Mouse (Mus musculus) hindbrain, postnatal 0 days (tissue): ENCODE data around the gene Lmcd1. TPM values are rescaled to one million over a fixed set of nuclear protein-coding genes. Genes with fewer than 3 reads are reported as not detected.

ENCODE experiments used
- ATAC-seq: fragments of 200-750 bp; cut with Nextera tagmentation; 2 replicates; pipeline ENCODE4 v1.8.0; 2017; ENCODE audit warnings: mild to moderate bottlenecking, moderate TSS enrichment, moderate library complexity
- DNase-seq: peaks from one replicate; pipeline ENCODE4 v3.0.0-alpha.2; 2015; ENCODE audit warnings: low spot score
- H3K27ac ChIP-seq: fragments of 300-500 bp; sonication (generic); 2 replicates; pipeline ENCODE4 v1.5.1; 2014; ENCODE audit warnings: mild to moderate bottlenecking
- H3K27me3 ChIP-seq: fragments of 300-500 bp; sonication (generic); 2 replicates; pipeline ENCODE4 v1.6.1; 2014; ENCODE audit warnings: low read length, mixed read lengths; ENCODE audit not compliant: insufficient read depth
- H3K36me3 ChIP-seq: fragments of 300-500 bp; sonication (generic); 2 replicates; pipeline ENCODE4 v1.6.1; 2014; ENCODE audit warnings: low read length, mixed read lengths; ENCODE audit not compliant: insufficient read depth
- H3K4me1 ChIP-seq: fragments of 300-500 bp; sonication (generic); 2 replicates; pipeline ENCODE4 v1.6.1; 2014; ENCODE audit warnings: antibody characterized with exemption, low read length, mixed read lengths; ENCODE audit not compliant: insufficient read depth
- H3K4me2 ChIP-seq: fragments of 300-500 bp; sonication (generic); 2 replicates; pipeline ENCODE4 v1.6.1; 2014; ENCODE audit warnings: low read depth, mild to moderate bottlenecking, low read length, moderate library complexity, mixed read lengths
- H3K4me3 ChIP-seq: fragments of 300-500 bp; sonication (generic); 2 replicates; pipeline ENCODE4 v1.5.1; 2014; ENCODE audit warnings: low read length
- H3K9ac ChIP-seq: fragments of 300-500 bp; sonication (generic); replicated peaks from 2 replicates; pipeline ENCODE4 v1.6.1; 2014; ENCODE audit warnings: mild to moderate bottlenecking, low read length, moderate library complexity, mixed read lengths
- H3K9me3 ChIP-seq: fragments of 300-500 bp; sonication (generic); 2 replicates; pipeline ENCODE4 v1.6.1; 2016; ENCODE audit warnings: low read length, mixed read lengths
- CTCF ChIP-seq: IDR thresholded peaks from 2 replicates; pipeline ENCODE4 v1.5.1; 2016; ENCODE audit warnings: antibody characterized with exemption, control low read depth, low read depth
- WGBS: fragments of 180-500 bp; shearing (Covaris S2); extraction: QIAGEN DNeasy Blood & Tissue Kit; methylation state at CpG from one replicate; pipeline ENCODE4 v1.1.7; 2014; 5-methylcytosine and 5-hydroxymethylcytosine counted together
- polyA plus RNA-seq: library from polyadenylated mRNA; unstranded; fragments of >200 nt; fragmentation: Nextera tagmentation; extraction: Ambion mirVana; gene quantifications from 2 replicates; pipeline ENCODE4 v1.2.1, GENCODE M21; 2015
- total RNA-seq: library from RNA; depleted of rRNA; stranded (reverse); fragments of >200 nt; gene quantifications from 2 replicates; pipeline ENCODE4 v1.2.3, GENCODE M21; 2014; rRNA removed

Gene Lmcd1
- total and polyA plus RNA-seq, 2 experiments from 2014 or later = 12.9 to 17.1 TPM

GRCm38 (mm10) chr6:112364581-112364980 lies 91.0 kb downstream of the Lmcd1 start:
- Histone ChIP-seq H3K4me2 (no peak overlapping the region), H3K9ac (no peak overlapping the region), H3K4me3 (no peak overlapping the region), H3K36me3 (no peaks in the 10 kb centered on the region), H3K9me3 (no peaks in the 10 kb centered on the region), H3K27ac (no peak overlapping the region), H3K4me1 (no peaks in the 10 kb centered on the region), H3K27me3 (no peaks in the 10 kb centered on the region)
- DNase-seq (peak; percentile 86), ATAC-seq (no peak)
- WGBS = 43% methylated on average over 2 of the region's 2 CpGs
- TF ChIP-seq CTCF = peak; percentile 74

- H3K4me2 ChIP-seq = no peak overlapping the region
- no peak for ATAC-seq
- no peaks in the 10 kb centered on the region for H3K36me3 ChIP-seq
- 77% methylated on average over 10 of the region's 10 CpGs for WGBS
- H3K9ac ChIP-seq = no peak overlapping the region
- no peaks in the 10 kb centered on the region for H3K4me1 ChIP-seq
- no peaks in the 10 kb centered on the region for H3K9me3 ChIP-seq
- no peak overlapping the region for H3K4me3 ChIP-seq
- no peaks in the 10 kb centered on the region for H3K27me3 ChIP-seq
- TF ChIP-seq CTCF = no peak
- no peak overlapping the region for H3K27ac ChIP-seq
- DNase-seq = no peak
Measured at GRCm38 (mm10) chr6:112365294-112365693, 91.7 kb downstream of the Lmcd1 start.

GRCm38 (mm10) chr6:112373886-112374585 lies 100.5 kb downstream of the Lmcd1 start:
- Histone ChIP-seq H3K36me3 (no peaks in the 10 kb centered on the region), H3K4me2 (no peak overlapping the region), H3K27me3 (no peaks in the 10 kb centered on the region), H3K9me3 (no peaks in the 10 kb centered on the region), H3K27ac (no peak overlapping the region), H3K9ac (no peak overlapping the region), H3K4me3 (no peak overlapping the region), H3K4me1 (no peaks in the 10 kb centered on the region)
- 42% methylated on average over 8 of the region's 8 CpGs for WGBS
- ATAC-seq = peak; percentile 34; the same call in 1 of the 2 replicates
- peak; percentile 80 for DNase-seq
- TF ChIP-seq CTCF = peak; percentile 90

- no peaks in the 10 kb centered on the region for H3K36me3 ChIP-seq
- WGBS = 65% methylated on average over 10 of the region's 13 CpGs
- H3K27me3 ChIP-seq = no peaks in the 10 kb centered on the region
- TF ChIP-seq CTCF = no peak
- H3K27ac ChIP-seq = no peak overlapping the region
- DNase-seq (no peak), ATAC-seq (no peak)
- no peak overlapping the region for H3K4me2 ChIP-seq
- H3K9me3 ChIP-seq = no peaks in the 10 kb centered on the region
- H3K4me3 ChIP-seq = no peak overlapping the region
- no peak overlapping the region for H3K9ac ChIP-seq
- no peaks in the 10 kb centered on the region for H3K4me1 ChIP-seq
Measured at GRCm38 (mm10) chr6:112375661-112376392, 102.3 kb downstream of the Lmcd1 start.

- H3K4me3 ChIP-seq = no peak overlapping the region
- no peaks in the 10 kb centered on the region for H3K9me3 ChIP-seq
- no peaks in the 10 kb centered on the region for H3K4me1 ChIP-seq
- no peak for TF ChIP-seq CTCF
- H3K9ac ChIP-seq = no peak overlapping the region
- WGBS = 94% methylated on average over 9 of the region's 9 CpGs
- H3K36me3 ChIP-seq = no peaks in the 10 kb centered on the region
- DNase-seq (no peak), ATAC-seq (no peak)
- H3K27ac ChIP-seq = no peak overlapping the region
- no peak overlapping the region for H3K4me2 ChIP-seq
- H3K27me3 ChIP-seq = no peaks in the 10 kb centered on the region
Measured at GRCm38 (mm10) chr6:112379054-112379453, 105.5 kb downstream of the Lmcd1 start.

Other genes with a start within 250 kb of the Lmcd1 start
- 0.99 TPM in 1 of 2 replicates, not detected in the other for gene Ssu2, start 114.3 kb downstream of the Lmcd1 start, total RNA-seq
- gene Ssu2, start 114.3 kb downstream of the Lmcd1 start, polyA plus RNA-seq = 0.33 and 0.64 TPM in 2 replicates
- gene Cav3, start 185.7 kb downstream of the Lmcd1 start, total RNA-seq = not detected in 2 replicates
- 0.16 TPM in 1 of 2 replicates, not detected in the other for gene Cav3, start 185.7 kb downstream of the Lmcd1 start, polyA plus RNA-seq
- 5.2 and 8.4 TPM in 2 replicates for gene Oxtr, start 216.2 kb downstream of the Lmcd1 start, total RNA-seq
- 2.2 and 2.7 TPM in 2 replicates for gene Oxtr, start 216.2 kb downstream of the Lmcd1 start, polyA plus RNA-seq